Mouse (Mus musculus) cerebellum, adult 2 months (tissue): ENCODE measurements around the gene March8.

Source experiments
- CTCF ChIP-seq: fragments of 200-500 bp; IDR thresholded peaks from 2 replicates; pipeline ENCODE4 v1.5.1; 2011; ENCODE audit warnings: low read depth, mild to moderate bottlenecking, control low read depth, low read length, moderate library complexity, borderline replicate concordance; ENCODE audit not compliant: insufficient read depth
- POLR2A ChIP-seq: fragments of 200-500 bp; IDR thresholded peaks from 2 replicates; pipeline ENCODE4 v1.6.1; 2011; ENCODE audit warnings: low read length, control low read depth, borderline replicate concordance; ENCODE audit not compliant: insufficient read depth

DNA sequence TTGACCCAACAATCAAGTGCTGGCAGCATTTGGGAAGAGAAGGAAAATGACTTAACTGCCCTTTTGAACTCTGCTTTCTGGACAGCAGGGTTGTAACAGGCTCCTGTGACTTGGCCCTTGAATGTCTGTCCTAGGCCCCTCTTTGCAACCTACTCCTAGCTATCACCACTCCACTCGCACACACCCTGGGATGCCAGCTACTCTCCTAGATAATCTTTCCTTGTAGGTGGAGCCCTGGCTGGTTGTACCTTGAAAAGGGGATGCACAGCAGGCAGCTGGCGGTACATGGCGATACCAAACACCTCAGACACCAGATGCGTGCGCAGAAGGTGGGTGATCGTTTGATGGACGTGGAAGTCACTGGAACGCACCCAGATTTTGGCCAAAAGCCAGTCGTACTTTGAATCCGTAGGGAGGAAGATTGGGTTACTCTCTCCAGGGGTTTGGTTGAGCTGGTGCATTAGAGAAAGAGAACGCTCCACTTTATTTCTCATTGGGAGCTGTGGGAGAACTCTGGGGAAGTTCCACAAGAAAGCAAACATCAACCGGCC is 77.4 kb downstream of the March8 start:
- TF ChIP-seq CTCF (no peak), POLR2A (no peak)
